Mouse (Mus musculus): Measurements from ENCODE around the gene 5430419D17Rik. TPM values are rescaled to one million over a fixed set of nuclear protein-coding genes. Genes with fewer than 3 reads are reported as not detected.

5430419D17Rik gene
- polyA plus RNA-seq, 1 experiment: 0.04 TPM

GRCm38 (mm10) chr7:131153044-131153443 is 21.2 kb upstream of the 5430419D17Rik start:
- H3K27me3 ChIP-seq (ENCODE audit: control insufficient read depth, insufficient read depth, insufficient read length): no peaks in the 10 kb centered on the region
- no peak overlapping the region for H3K4me3 ChIP-seq
- no peaks in the 10 kb centered on the region for H3K36me3 ChIP-seq (ENCODE audit: control insufficient read depth, insufficient read depth)
- no peaks in the 10 kb centered on the region for H3K79me2 ChIP-seq (ENCODE audit: control insufficient read depth, insufficient read depth)
- no peak overlapping the region for H3K4me2 ChIP-seq (ENCODE audit: low read depth)
- no peak for TF ChIP-seq MYOD1 (IDR thresholded peaks at IDR 0.05; ENCODE audit: control insufficient read depth in 1 of 3, insufficient read length in 2 of 3, low read depth in 2 of 3)
- no peak for TF ChIP-seq TCF3 (IDR thresholded peaks at IDR 0.05; ENCODE audit: insufficient read length, low read depth)
- TF ChIP-seq USF1 (IDR thresholded peaks at IDR 0.05; ENCODE audit: low read depth): no peak
- TF ChIP-seq SRF (IDR thresholded peaks at IDR 0.05; ENCODE audit: control insufficient read depth, insufficient read length, low read depth): no peak
- no peak for TF ChIP-seq CEBPB (IDR thresholded peaks at IDR 0.05; ENCODE audit: insufficient read depth, poor library complexity, severe bottlenecking)
- no peak for TF ChIP-seq REST (IDR thresholded peaks at IDR 0.05; ENCODE audit: insufficient read depth, insufficient read length)
- TF ChIP-seq MAX (IDR thresholded peaks at IDR 0.05; ENCODE audit: low read depth): no peak
- no peak for TF ChIP-seq TCF12 (IDR thresholded peaks at IDR 0.05; ENCODE audit: insufficient read depth, poor library complexity, severe bottlenecking)
- TF ChIP-seq MYOG (IDR thresholded peaks at IDR 0.05; ENCODE audit: control insufficient read depth in 1 of 3, insufficient read depth in 1 of 3, insufficient read length in 2 of 3, low read depth in 2 of 3): no peak
- TF ChIP-seq POLR2AphosphoS2 (IDR thresholded peaks at IDR 0.05; ENCODE audit: insufficient read length, low read depth): no peak
- TF ChIP-seq E2F4 (IDR thresholded peaks at IDR 0.05; ENCODE audit: insufficient read depth): no peak
- no peak for TF ChIP-seq POLR2A (IDR thresholded peaks at IDR 0.05; ENCODE audit: insufficient read length, low read depth)
- H3ac ChIP-seq (ENCODE audit: control insufficient read depth, insufficient read length): no peak overlapping the region

GRCm38 (mm10) chr7:131162251-131162650 is 12.0 kb upstream of the 5430419D17Rik start:
- TF ChIP-seq POLR2A (IDR thresholded peaks at IDR 0.05; ENCODE audit: insufficient read length, low read depth) (no peak), TCF3 (IDR thresholded peaks at IDR 0.05; ENCODE audit: insufficient read length, low read depth) (no peak), SRF (IDR thresholded peaks at IDR 0.05; ENCODE audit: control insufficient read depth, insufficient read length, low read depth) (no peak), USF1 (IDR thresholded peaks at IDR 0.05; ENCODE audit: low read depth) (no peak), REST (IDR thresholded peaks at IDR 0.05; ENCODE audit: insufficient read depth, insufficient read length) (no peak), POLR2AphosphoS2 (IDR thresholded peaks at IDR 0.05; ENCODE audit: insufficient read length, low read depth) (no peak), E2F4 (IDR thresholded peaks at IDR 0.05; ENCODE audit: insufficient read depth) (no peak), MYOG (IDR thresholded peaks at IDR 0.05; ENCODE audit: control insufficient read depth in 1 of 3, insufficient read depth in 1 of 3, insufficient read length in 2 of 3, low read depth in 2 of 3) (no peak), MAX (IDR thresholded peaks at IDR 0.05; ENCODE audit: low read depth) (no peak)
- Histone ChIP-seq H3K79me2 (ENCODE audit: control insufficient read depth, insufficient read depth) (no peaks in the 10 kb centered on the region), H3ac (ENCODE audit: control insufficient read depth, insufficient read length) (no peak overlapping the region), H3K27me3 (ENCODE audit: control insufficient read depth, insufficient read depth, insufficient read length) (no peaks in the 10 kb centered on the region), H3K36me3 (ENCODE audit: control insufficient read depth, insufficient read depth) (no peaks in the 10 kb centered on the region), H3K4me3 (no peak overlapping the region), H3K4me2 (ENCODE audit: low read depth) (no peak overlapping the region)

- Histone ChIP-seq H3K79me2 (ENCODE audit: control insufficient read depth, insufficient read depth) (no peaks in the 10 kb centered on the region), H3K4me3 (no peak overlapping the region), H3ac (ENCODE audit: control insufficient read depth, insufficient read length) (no peak overlapping the region), H3K36me3 (ENCODE audit: control insufficient read depth, insufficient read depth) (no peaks in the 10 kb centered on the region), H3K4me2 (ENCODE audit: low read depth) (no peak overlapping the region), H3K27me3 (ENCODE audit: control insufficient read depth, insufficient read depth, insufficient read length) (no peaks in the 10 kb centered on the region)
- TF ChIP-seq E2F4 (IDR thresholded peaks at IDR 0.05; ENCODE audit: insufficient read depth) (no peak), CEBPB (IDR thresholded peaks at IDR 0.05; ENCODE audit: insufficient read depth, poor library complexity, severe bottlenecking) (no peak), MAX (IDR thresholded peaks at IDR 0.05; ENCODE audit: low read depth) (no peak), TCF12 (IDR thresholded peaks at IDR 0.05; ENCODE audit: insufficient read depth, poor library complexity, severe bottlenecking) (no peak), USF1 (IDR thresholded peaks at IDR 0.05; ENCODE audit: low read depth) (no peak), POLR2A (IDR thresholded peaks at IDR 0.05; ENCODE audit: insufficient read length, low read depth) (no peak), TCF3 (IDR thresholded peaks at IDR 0.05; ENCODE audit: insufficient read length, low read depth) (no peak), MYOG (IDR thresholded peaks at IDR 0.05; ENCODE audit: control insufficient read depth in 1 of 3, insufficient read depth in 1 of 3, insufficient read length in 2 of 3, low read depth in 2 of 3) (no peak), POLR2AphosphoS2 (IDR thresholded peaks at IDR 0.05; ENCODE audit: insufficient read length, low read depth) (no peak), MYOD1 (IDR thresholded peaks at IDR 0.05; ENCODE audit: control insufficient read depth in 1 of 3, insufficient read length in 2 of 3, low read depth in 2 of 3) (no peak), SRF (IDR thresholded peaks at IDR 0.05; ENCODE audit: control insufficient read depth, insufficient read length, low read depth) (no peak), REST (IDR thresholded peaks at IDR 0.05; ENCODE audit: insufficient read depth, insufficient read length) (no peak)
These were observed 6.4 kb upstream of the 5430419D17Rik start for GRCm38 (mm10) chr7:131167771-131168170.

GRCm38 (mm10) chr7:131169099-131169498 is 5.1 kb upstream of the 5430419D17Rik start:
- no peaks in the 10 kb centered on the region for H3K36me3 ChIP-seq (ENCODE audit: control insufficient read depth, insufficient read depth)
- H3ac ChIP-seq (ENCODE audit: control insufficient read depth, insufficient read length): no peak overlapping the region
- H3K27me3 ChIP-seq (ENCODE audit: control insufficient read depth, insufficient read depth, insufficient read length): no peaks in the 10 kb centered on the region
- TF ChIP-seq REST (IDR thresholded peaks at IDR 0.05; ENCODE audit: insufficient read depth, insufficient read length) (no peak), POLR2AphosphoS2 (IDR thresholded peaks at IDR 0.05; ENCODE audit: insufficient read length, low read depth) (no peak), TCF12 (IDR thresholded peaks at IDR 0.05; ENCODE audit: insufficient read depth, poor library complexity, severe bottlenecking) (no peak), POLR2A (IDR thresholded peaks at IDR 0.05; ENCODE audit: insufficient read length, low read depth) (no peak), E2F4 (IDR thresholded peaks at IDR 0.05; ENCODE audit: insufficient read depth) (no peak), CEBPB (IDR thresholded peaks at IDR 0.05; ENCODE audit: insufficient read depth, poor library complexity, severe bottlenecking) (no peak), MYOD1 (IDR thresholded peaks at IDR 0.05; ENCODE audit: control insufficient read depth in 1 of 3, insufficient read length in 2 of 3, low read depth in 2 of 3) (no peak), MYOG (IDR thresholded peaks at IDR 0.05; ENCODE audit: control insufficient read depth in 1 of 3, insufficient read depth in 1 of 3, insufficient read length in 2 of 3, low read depth in 2 of 3) (no peak), TCF3 (IDR thresholded peaks at IDR 0.05; ENCODE audit: insufficient read length, low read depth) (no peak), SRF (IDR thresholded peaks at IDR 0.05; ENCODE audit: control insufficient read depth, insufficient read length, low read depth) (no peak), USF1 (IDR thresholded peaks at IDR 0.05; ENCODE audit: low read depth) (no peak), MAX (IDR thresholded peaks at IDR 0.05; ENCODE audit: low read depth) (no peak)
- H3K4me3 ChIP-seq: no peak overlapping the region
- H3K4me2 ChIP-seq (ENCODE audit: low read depth): no peak overlapping the region
- H3K79me2 ChIP-seq (ENCODE audit: control insufficient read depth, insufficient read depth): no peaks in the 10 kb centered on the region
